Comparison of ENCODE assay signal across 16 mouse cellular contexts in genomic region chr6:30369291-30369690, GRCm38 (mm10). TPM values are rescaled to one million over a fixed set of nuclear protein-coding genes. Genes with fewer than 3 reads are reported as not detected.
DNase-seq lines count a peak whose midpoint lies in the region; ATAC-seq and TF ChIP-seq lines count a peak whose summit lies in the region.
"Had no signal": no experiment of that assay in that cellular context is flagged by ENCODE, and none has a peak within 500 bp of the region (broad histone marks: within the 10 kb centered on the region; RNA-seq: fewer than 3 reads in every experiment).

No protein-coding gene starts in this region.

- DNase-seq in embryonic facial prominence, embryonic 11.5 days (ENCODE audit: low spot score): peak; percentile 23
- DNase-seq in embryonic facial prominence, embryonic 10.5 days (ENCODE audit: low spot score): no peak
- no peak for DNase-seq in liver, postnatal 0 days
- DNase-seq in liver (no peak), NIH3T3 (ENCODE audit: low read depth) (peak; percentile 65)
- no peak for DNase-seq in adrenal gland, adult (ENCODE audit: inconsistent age in 2 of 2, low spot score in 1 of 2)
- DNase-seq: adrenal gland, postnatal 36 days; cerebellum, adult 8-10 months; kidney, adult 9 months; lung, adult 2 months; thymus, adult 2 months had no signal

- no peak overlapping the region for H3K27ac ChIP-seq in embryonic facial prominence, embryonic 11.5 days (replicated peaks; ENCODE audit: low read depth, low read length)
- H3K27ac ChIP-seq in embryonic facial prominence, embryonic 10.5 days (replicated peaks): no peak overlapping the region
- peak overlapping the region; percentile 52; the same call in 1 of the 2 replicates for H3K27ac ChIP-seq in heart, embryonic 16.5 days (ENCODE audit: low read length)
- no peak overlapping the region for H3K27ac ChIP-seq in heart, embryonic 12.5 days (ENCODE audit: poor library complexity, severe bottlenecking)
- H3K27ac ChIP-seq in liver, postnatal 0 days (ENCODE audit: low read depth): no peak overlapping the region
- H3K27ac ChIP-seq: limb, embryonic 13.5 days; midbrain, embryonic 12.5 days had no signal

- TF ChIP-seq CTCF in liver, postnatal 0 days (IDR thresholded peaks at IDR 0.05; ENCODE audit: low read depth): peak; percentile 38

- no peak for ATAC-seq in embryonic facial prominence, embryonic 11.5 days (replicated peaks; ENCODE audit: insufficient number of reproducible peaks, low FRiP score, low TSS enrichment, low read depth)
- ATAC-seq in heart, embryonic 16.5 days (replicated peaks; ENCODE audit: extremely low read depth, insufficient read depth, low FRiP score): no peak
- no peak for ATAC-seq in heart, embryonic 12.5 days (ENCODE audit: insufficient number of reproducible peaks, low FRiP score)
- no peak for ATAC-seq in liver, postnatal 0 days
- ATAC-seq: activated CD4-positive, CD25-positive, alpha-beta regulatory T cell, adult 4 months had no signal

- 89% methylated on average over 3 of the region's 3 CpGs for WGBS in embryonic facial prominence, embryonic 11.5 days
- WGBS in embryonic facial prominence, embryonic 10.5 days: 85% methylated on average over 3 of the region's 3 CpGs
- 53% methylated on average over 3 of the region's 3 CpGs for WGBS in heart, embryonic 16.5 days
- 75% methylated on average over 3 of the region's 3 CpGs for WGBS in heart, embryonic 12.5 days
- WGBS in liver, postnatal 0 days (ENCODE audit: insufficient replicate concordance): 74% methylated on average over 3 of the region's 3 CpGs

- peaks cover 8% of the 10 kb centered on the region for H3K36me3 ChIP-seq in embryonic facial prominence, embryonic 11.5 days (replicated peaks; ENCODE audit: control insufficient read depth, insufficient read depth, low read depth, low read length)
- peaks cover 100% of the 10 kb centered on the region for H3K36me3 ChIP-seq in embryonic facial prominence, embryonic 10.5 days (replicated peaks)
- H3K36me3 ChIP-seq in heart, embryonic 16.5 days (ENCODE audit: control insufficient read depth, insufficient read depth): peaks cover 60% of the 10 kb centered on the region
- H3K36me3 ChIP-seq in heart, embryonic 12.5 days: peaks cover 92% of the 10 kb centered on the region
- peaks cover 75% of the 10 kb centered on the region for H3K36me3 ChIP-seq in liver, postnatal 0 days (replicated peaks; ENCODE audit: insufficient read depth, low read length)

- no peaks in the 10 kb centered on the region for H3K27me3 ChIP-seq in embryonic facial prominence, embryonic 11.5 days (ENCODE audit: control insufficient read depth, insufficient read depth, low read length)
- H3K27me3 ChIP-seq in embryonic facial prominence, embryonic 10.5 days (replicated peaks; ENCODE audit: low read depth, poor library complexity, severe bottlenecking): no peaks in the 10 kb centered on the region
- H3K27me3 ChIP-seq in heart, embryonic 16.5 days (ENCODE audit: control insufficient read depth, insufficient read depth, low read length): no peaks in the 10 kb centered on the region
- no peaks in the 10 kb centered on the region for H3K27me3 ChIP-seq in heart, embryonic 12.5 days (replicated peaks)
- no peaks in the 10 kb centered on the region for H3K27me3 ChIP-seq in liver, postnatal 0 days (ENCODE audit: insufficient read depth, low read length)
- H3K27me3 ChIP-seq: limb, embryonic 13.5 days; midbrain, embryonic 12.5 days had no signal

- no peak overlapping the region for H3K4me2 ChIP-seq in embryonic facial prominence, embryonic 11.5 days (ENCODE audit: low read depth, low read length)
- no peak overlapping the region for H3K4me2 ChIP-seq in heart, embryonic 16.5 days (ENCODE audit: low read depth, low read length)
- no peak overlapping the region for H3K4me2 ChIP-seq in heart, embryonic 12.5 days
- H3K4me2 ChIP-seq in liver, postnatal 0 days (ENCODE audit: low read depth, low read length): no peak overlapping the region
- H3K4me2 ChIP-seq: limb, embryonic 13.5 days; midbrain, embryonic 12.5 days had no signal

- no peak overlapping the region for H3K9ac ChIP-seq in embryonic facial prominence, embryonic 11.5 days (replicated peaks; ENCODE audit: low read length)
- H3K9ac ChIP-seq in heart, embryonic 16.5 days (ENCODE audit: low read length): no peak overlapping the region
- no peak overlapping the region for H3K9ac ChIP-seq in heart, embryonic 12.5 days
- no peak overlapping the region for H3K9ac ChIP-seq in liver, postnatal 0 days (replicated peaks)
- H3K9ac ChIP-seq: limb, embryonic 13.5 days; midbrain, embryonic 12.5 days had no signal

- H3K4me3 ChIP-seq in embryonic facial prominence, embryonic 11.5 days (ENCODE audit: low read depth, low read length): no peak overlapping the region
- H3K4me3 ChIP-seq in embryonic facial prominence, embryonic 10.5 days: no peak overlapping the region
- H3K4me3 ChIP-seq in heart, embryonic 16.5 days (ENCODE audit: low read length): no peak overlapping the region
- H3K4me3 ChIP-seq in heart, embryonic 12.5 days: no peak overlapping the region
- H3K4me3 ChIP-seq in liver, postnatal 0 days (ENCODE audit: low read depth, low read length): no peak overlapping the region
- H3K4me3 ChIP-seq: limb, embryonic 13.5 days; midbrain, embryonic 12.5 days had no signal

- no peak for TF ChIP-seq EP300 in liver, postnatal 0 days (IDR thresholded peaks at IDR 0.05; ENCODE audit: low read depth)

- no peaks in the 10 kb centered on the region for H3K4me1 ChIP-seq in embryonic facial prominence, embryonic 11.5 days (ENCODE audit: control insufficient read depth, insufficient read depth, low read length)
- H3K4me1 ChIP-seq in embryonic facial prominence, embryonic 10.5 days: no peaks in the 10 kb centered on the region
- H3K4me1 ChIP-seq in heart, embryonic 16.5 days (ENCODE audit: control insufficient read depth, insufficient read depth, low read length): peaks cover 6% of the 10 kb centered on the region
- H3K4me1 ChIP-seq in heart, embryonic 12.5 days (replicated peaks): 0 out of 2 replicates have a peak, but pooled peaks cover 6% of the 10 kb centered on the region
- H3K4me1 ChIP-seq in liver, postnatal 0 days (ENCODE audit: insufficient read depth): no peaks in the 10 kb centered on the region
- H3K4me1 ChIP-seq: limb, embryonic 13.5 days; midbrain, embryonic 12.5 days had no signal

- H3K9me3 ChIP-seq in embryonic facial prominence, embryonic 11.5 days (replicated peaks; ENCODE audit: control insufficient read depth, low read length): no peaks in the 10 kb centered on the region
- H3K9me3 ChIP-seq in embryonic facial prominence, embryonic 10.5 days: no peaks in the 10 kb centered on the region
- no peaks in the 10 kb centered on the region for H3K9me3 ChIP-seq in heart, embryonic 16.5 days (replicated peaks; ENCODE audit: control insufficient read depth, low read length)
- no peaks in the 10 kb centered on the region for H3K9me3 ChIP-seq in heart, embryonic 12.5 days (replicated peaks)
- no peaks in the 10 kb centered on the region for H3K9me3 ChIP-seq in liver, postnatal 0 days (ENCODE audit: low read length)
- H3K9me3 ChIP-seq: limb, embryonic 13.5 days; midbrain, embryonic 12.5 days had no signal

RNA-seq across cellular contexts. Expression of gene Zc3hc1, which starts 21.5 kb away (rescaled TPM):
- 89.2 and 90.7 TPM in 2 replicates for polyA plus RNA-seq in embryonic facial prominence, embryonic 11.5 days (2014; fragmentation: Nextera tagmentation; extraction: Ambion mirVana)
- polyA plus RNA-seq in embryonic facial prominence, embryonic 10.5 days (2016; fragmentation: Nextera tagmentation; extraction: Ambion mirVana): 84.6 and 90.8 TPM in 2 replicates
- polyA plus RNA-seq in heart, embryonic 16.5 days (2015; fragmentation: Nextera tagmentation; extraction: Ambion mirVana): 38.7 and 40.5 TPM in 2 replicates
- polyA plus RNA-seq in heart, embryonic 12.5 days (2016; fragmentation: Nextera tagmentation; extraction: Ambion mirVana): 44.0 and 48.4 TPM in 2 replicates
- polyA plus RNA-seq in liver, postnatal 0 days (2015; fragmentation: Nextera tagmentation; extraction: Ambion mirVana): 12.5 and 14.4 TPM in 2 replicates

RNA-seq across cellular contexts. Expression of gene Klhdc10, which starts 32.4 kb away (rescaled TPM):
- polyA plus RNA-seq in embryonic facial prominence, embryonic 11.5 days (2014; fragmentation: Nextera tagmentation; extraction: Ambion mirVana): 33.9 and 35.1 TPM in 2 replicates
- 36.2 and 37.3 TPM in 2 replicates for polyA plus RNA-seq in embryonic facial prominence, embryonic 10.5 days (2016; fragmentation: Nextera tagmentation; extraction: Ambion mirVana)
- polyA plus RNA-seq in heart, embryonic 16.5 days (2015; fragmentation: Nextera tagmentation; extraction: Ambion mirVana): 16.8 and 19.0 TPM in 2 replicates
- polyA plus RNA-seq in heart, embryonic 12.5 days (2016; fragmentation: Nextera tagmentation; extraction: Ambion mirVana): 34.3 and 38.8 TPM in 2 replicates
- polyA plus RNA-seq in liver, postnatal 0 days (2015; fragmentation: Nextera tagmentation; extraction: Ambion mirVana): 6.4 and 6.9 TPM in 2 replicates

Comparison
In these comparisons a context has a peak if more than half of its experiments do, and no peak if none do; other contexts are left out.
1. DNase-seq: peak in embryonic facial prominence, embryonic 11.5 days (single experiment) and NIH3T3 (single experiment); none in embryonic facial prominence, embryonic 10.5 days (single experiment), liver, postnatal 0 days (single experiment), liver (single experiment) and adrenal gland, adult (0 of 2).